ENCODE assay signal across 8 mouse cellular contexts in the genomic region with DNA sequence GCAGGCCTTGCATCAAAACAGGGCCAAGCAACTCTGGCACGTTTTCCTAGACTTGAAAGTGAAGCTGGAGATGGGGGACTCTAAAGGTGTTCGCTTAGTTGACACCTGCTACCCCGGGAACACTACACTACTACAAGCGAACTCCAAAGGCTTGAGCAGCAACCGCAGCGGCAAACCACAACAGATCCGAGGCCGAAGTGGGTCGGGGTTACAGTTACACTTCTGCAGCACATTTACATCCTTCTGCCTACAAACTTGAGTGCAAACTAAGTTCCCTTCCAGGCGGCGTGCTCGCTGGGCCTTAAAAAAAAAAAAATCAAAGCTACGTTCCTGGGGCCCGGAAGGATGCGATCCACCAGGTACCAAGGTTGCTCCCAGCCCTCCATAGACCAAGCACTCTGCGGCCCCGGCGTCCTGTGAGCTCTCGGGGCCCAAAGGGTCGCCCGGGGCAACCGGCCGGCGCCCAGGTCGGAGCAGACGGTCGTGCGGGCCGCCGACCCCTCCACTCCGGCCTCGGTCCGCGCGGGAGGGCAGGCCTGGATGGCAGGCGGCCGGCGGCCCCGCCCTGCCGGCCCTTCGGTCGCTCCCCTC. TPM values are rescaled to one million over a fixed set of nuclear protein-coding genes. Genes with fewer than 3 reads are reported as not detected.
DNase-seq lines count a peak whose midpoint lies in the region; ATAC-seq and TF ChIP-seq lines count a peak whose summit lies in the region.

No protein-coding gene starts in this region.

- no peak for TF ChIP-seq POLR2A in kidney, adult 2 months (IDR thresholded peaks at IDR 0.05; ENCODE audit: low read depth, low read length)
- TF ChIP-seq POLR2A in olfactory bulb, adult 2 months (IDR thresholded peaks at IDR 0.05; ENCODE audit: insufficient read depth, low read depth, low read length) = no peak

- H3K4me2 ChIP-seq in liver, postnatal 0 days (ENCODE audit: low read depth, low read length) = peak overlapping the region; percentile 91

- no peak for TF ChIP-seq EP300 in liver, postnatal 0 days (IDR thresholded peaks at IDR 0.05; ENCODE audit: low read depth)

- no peak for DNase-seq in kidney, adult 2 months
- DNase-seq in kidney, postnatal 4 days = no peak
- peak; percentile 14 for DNase-seq in G1E (ENCODE audit: low spot score)
- DNase-seq in embryo, embryonic 11 days = peak; percentile 65
- no peak for DNase-seq in liver, postnatal 0 days
- DNase-seq in frontal cortex, adult 2 months (ENCODE audit: extremely low spot score in 1 of 2, low spot score in 1 of 2) = no peak

- WGBS in kidney, adult 2 months = 2% methylated on average over 40 of the region's 42 CpGs
- WGBS in liver, postnatal 0 days (ENCODE audit: insufficient replicate concordance) = under 1% methylated on average over 41 of the region's 42 CpGs
- under 1% methylated on average over 42 of the region's 42 CpGs for WGBS in olfactory bulb, adult 2 months

- H3K9ac ChIP-seq in liver, postnatal 0 days (replicated peaks) = peak overlapping the region; percentile 88

- no peak for TF ChIP-seq CTCF in kidney, adult 2 months (conservative IDR thresholded peaks at IDR 0.05; ENCODE audit: insufficient read depth, insufficient read length, low read depth, low read length)
- no peak for TF ChIP-seq CTCF in G1E (IDR thresholded peaks at IDR 0.05; ENCODE audit: low read depth, low read length)
- TF ChIP-seq CTCF in liver, postnatal 0 days (IDR thresholded peaks at IDR 0.05; ENCODE audit: low read depth) = no peak
- TF ChIP-seq CTCF in olfactory bulb, adult 2 months (IDR thresholded peaks at IDR 0.05; ENCODE audit: insufficient read depth, low read depth, low read length) = no peak

- no peaks in the 10 kb centered on the region for H3K36me3 ChIP-seq in kidney, adult 2 months (ENCODE audit: control insufficient read depth, insufficient read depth, low read length)
- peaks cover 30% of the 10 kb centered on the region for H3K36me3 ChIP-seq in G1E (replicated peaks)
- H3K36me3 ChIP-seq in liver, postnatal 0 days (replicated peaks; ENCODE audit: insufficient read depth, low read length) = no peaks in the 10 kb centered on the region

- no peaks in the 10 kb centered on the region for H3K9me3 ChIP-seq in G1E (replicated peaks)
- no peaks in the 10 kb centered on the region for H3K9me3 ChIP-seq in liver, postnatal 0 days (ENCODE audit: low read length)

- H3K4me3 ChIP-seq in kidney, adult 2 months (ENCODE audit: insufficient read depth, low read depth, low read length) = peak overlapping the region; percentile 79
- H3K4me3 ChIP-seq in G1E (ENCODE audit: low read depth, low read length) = peak overlapping the region; percentile 90
- peak overlapping the region; percentile 84 for H3K4me3 ChIP-seq in liver, postnatal 0 days (ENCODE audit: low read depth, low read length)
- H3K4me3 ChIP-seq in olfactory bulb, adult 2 months (ENCODE audit: insufficient read depth, low read depth, low read length) = peak overlapping the region; percentile 97

- peak overlapping the region; percentile 6; the same call in 1 of the 2 replicates for H3K27ac ChIP-seq in kidney, adult 2 months (ENCODE audit: insufficient read depth, low read depth, low read length)
- peak overlapping the region; percentile 97 for H3K27ac ChIP-seq in liver, postnatal 0 days (ENCODE audit: low read depth)
- H3K27ac ChIP-seq in olfactory bulb, adult 2 months (ENCODE audit: insufficient read depth, low read depth, low read length) = peak overlapping the region; percentile 80

- no peak for ATAC-seq in G1E (ENCODE audit: extremely low read depth, insufficient number of reproducible peaks, low FRiP score, poor library complexity, severe bottlenecking)
- peak; percentile 35 to 56; a peak in 3 of 4 replicates for ATAC-seq in hematopoietic stem cell, adult 5-6 weeks (replicated peaks in 1 of 2; ENCODE audit: insufficient read depth in 1 of 2, low FRiP score in 2 of 2, low TSS enrichment in 1 of 2, low read depth in 1 of 2, poor library complexity in 2 of 2, severe bottlenecking in 2 of 2)
- ATAC-seq in liver, postnatal 0 days = no peak

- H3K4me1 ChIP-seq in kidney, adult 2 months (ENCODE audit: control insufficient read depth, insufficient read depth, low read length) = peaks cover 21% of the 10 kb centered on the region; the same call in 1 of the 2 replicates
- peaks cover 38% of the 10 kb centered on the region for H3K4me1 ChIP-seq in G1E (ENCODE audit: insufficient read depth, low read depth, low read length)
- peaks cover 33% of the 10 kb centered on the region for H3K4me1 ChIP-seq in liver, postnatal 0 days (ENCODE audit: insufficient read depth)
- peaks cover 12% of the 10 kb centered on the region for H3K4me1 ChIP-seq in olfactory bulb, adult 2 months (ENCODE audit: control insufficient read depth, insufficient read depth, low read length)

- H3K27me3 ChIP-seq in kidney, adult 2 months (replicated peaks; ENCODE audit: control insufficient read depth, insufficient read depth, low read length) = no peaks in the 10 kb centered on the region
- H3K27me3 ChIP-seq in G1E (ENCODE audit: insufficient read depth, low read length) = peaks cover 4% of the 10 kb centered on the region
- H3K27me3 ChIP-seq in liver, postnatal 0 days (ENCODE audit: insufficient read depth, low read length) = no peaks in the 10 kb centered on the region

RNA-seq across cellular contexts. Expression of a gene that starts 1.5 kb away (rescaled TPM):
- 38.1 and 38.7 TPM in 2 replicates for polyA plus RNA-seq in kidney, adult 2 months (2012; rRNA removed)
- total RNA-seq in G1E (2014; fragmentation: Nextera tagmentation) (64.9 and 70.3 TPM in 2 replicates), G1E (2017) (27.9 and 28.8 TPM in 2 replicates)
- polyA plus RNA-seq in G1E (2012) = 96.0 and 98.5 TPM in 2 replicates
- total RNA-seq in hematopoietic stem cell, adult 5-6 weeks (2017) = 43.0 and 63.2 TPM in 2 replicates
- polyA plus RNA-seq in liver, postnatal 0 days (2015; fragmentation: Nextera tagmentation; extraction: Ambion mirVana) = 4.5 and 5.4 TPM in 2 replicates
- polyA plus RNA-seq in olfactory bulb, adult 2 months (2012; ENCODE audit: insufficient read depth, insufficient read length, low replicate concordance, missing spikeins) = 400 TPM in 1 of 2 replicates, not detected in the other
- polyA plus RNA-seq in frontal cortex, adult 2 months (2012; rRNA removed) = 69.0 and 70.4 TPM in 2 replicates

Comparison
In these comparisons a context has a peak if more than half of its experiments do, and no peak if none do; other contexts are left out.
1. DNase-seq: peak in G1E (single experiment) and embryo, embryonic 11 days (single experiment); none in kidney, adult 2 months (single experiment), kidney, postnatal 4 days (0 of 2), liver, postnatal 0 days (single experiment) and frontal cortex, adult 2 months (0 of 2).
2. H3K27ac ChIP-seq: peak in every context shown above with its lines; median percentile 97 in liver, postnatal 0 days; 80 in olfactory bulb, adult 2 months; 6 in kidney, adult 2 months.
3. ATAC-seq: peak in hematopoietic stem cell, adult 5-6 weeks (2 of 2); none in G1E (single experiment) and liver, postnatal 0 days (single experiment).
4. Peak in every context shown above with its lines, with median percentiles within 50 percentile points of each other: H3K4me3 ChIP-seq.